ENCODE assay signal across 17 mouse cellular contexts in the genomic region with DNA sequence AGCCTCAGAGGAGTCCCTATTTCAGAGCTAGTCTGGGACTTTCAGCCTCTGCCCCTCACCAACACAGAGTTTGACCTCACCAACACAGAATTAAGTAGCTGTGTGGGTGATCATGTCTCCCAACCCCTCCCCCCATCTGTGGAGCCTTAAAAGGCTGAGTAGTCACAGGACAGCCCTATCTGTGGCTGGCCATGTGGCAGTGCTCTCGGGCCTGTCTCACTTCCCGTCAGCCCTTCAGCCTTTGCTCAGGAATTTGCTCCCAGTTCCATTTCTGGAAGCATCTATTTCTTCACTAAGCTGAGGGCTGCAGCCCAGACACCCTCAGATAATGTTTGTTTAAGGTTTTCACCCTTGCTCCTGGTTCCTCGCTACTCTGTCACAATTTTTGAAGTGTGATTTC.
A peak's percentile ranks its signal among the peaks of the same experiment; 100 is the strongest.
DNase-seq lines count a peak whose midpoint lies in the region; ATAC-seq and TF ChIP-seq lines count a peak whose summit lies in the region.
"Had no signal": no experiment of that assay in that cellular context is flagged by ENCODE, and none has a peak within 500 bp of the region (broad histone marks: within the 10 kb centered on the region; RNA-seq: fewer than 3 reads in every experiment).

No protein-coding gene starts in this region.

- no peak for TF ChIP-seq CTCF in heart, adult 2 months (IDR thresholded peaks at IDR 0.05)
- no peak for TF ChIP-seq CTCF in liver, postnatal 0 days (IDR thresholded peaks at IDR 0.05; ENCODE audit: low read depth)

- H3K9ac ChIP-seq in heart, adult 2 months (ENCODE audit: low read depth, low read length), result no peak overlapping the region
- H3K9ac ChIP-seq in liver, embryonic 11.5 days (ENCODE audit: low read depth, low read length), result no peak overlapping the region
- no peak overlapping the region for H3K9ac ChIP-seq in liver, postnatal 0 days (replicated peaks)
- no peak overlapping the region for H3K9ac ChIP-seq in heart, embryonic 15.5 days
- no peak overlapping the region for H3K9ac ChIP-seq in hindbrain, embryonic 14.5 days
- H3K9ac ChIP-seq: liver, embryonic 13.5 days had no signal

- no peak overlapping the region for H3K4me2 ChIP-seq in liver, embryonic 11.5 days
- H3K4me2 ChIP-seq in liver, postnatal 0 days (ENCODE audit: low read depth, low read length), result no peak overlapping the region
- no peak overlapping the region for H3K4me2 ChIP-seq in heart, embryonic 15.5 days
- no peak overlapping the region for H3K4me2 ChIP-seq in myocyte (ENCODE audit: low read depth)
- H3K4me2 ChIP-seq in hindbrain, embryonic 14.5 days (replicated peaks), result no peak overlapping the region
- H3K4me2 ChIP-seq: liver, embryonic 13.5 days had no signal

- H3K27me3 ChIP-seq in heart, adult 2 months (ENCODE audit: control insufficient read depth, insufficient read depth, low read length), result no peaks in the 10 kb centered on the region
- no peaks in the 10 kb centered on the region for H3K27me3 ChIP-seq in liver, embryonic 11.5 days (replicated peaks; ENCODE audit: control insufficient read depth, insufficient read depth, low read length)
- H3K27me3 ChIP-seq in liver, postnatal 0 days (ENCODE audit: insufficient read depth, low read length), result no peaks in the 10 kb centered on the region
- no peaks in the 10 kb centered on the region for H3K27me3 ChIP-seq in heart, embryonic 15.5 days
- H3K27me3 ChIP-seq in myocyte (ENCODE audit: control insufficient read depth, insufficient read depth, insufficient read length), result no peaks in the 10 kb centered on the region
- no peaks in the 10 kb centered on the region for H3K27me3 ChIP-seq in hindbrain, embryonic 14.5 days (ENCODE audit: control insufficient read depth, insufficient read depth, low read length)
- H3K27me3 ChIP-seq: liver, embryonic 13.5 days; Patski had no signal

- TF ChIP-seq EP300 in heart, adult 2 months (IDR thresholded peaks at IDR 0.05; ENCODE audit: insufficient read depth, low read depth, low read length), result 0 out of 2 replicates have a peak, but pooled peaks have one; percentile 45
- TF ChIP-seq EP300 in liver, postnatal 0 days (IDR thresholded peaks at IDR 0.05; ENCODE audit: low read depth), result no peak

- H3K4me3 ChIP-seq in heart, adult 2 months, result no peak overlapping the region
- H3K4me3 ChIP-seq in liver, embryonic 11.5 days (ENCODE audit: low read depth, low read length), result no peak overlapping the region
- no peak overlapping the region for H3K4me3 ChIP-seq in liver, postnatal 0 days (ENCODE audit: low read depth, low read length)
- no peak overlapping the region for H3K4me3 ChIP-seq in heart, embryonic 15.5 days
- H3K4me3 ChIP-seq in myocyte, result no peak overlapping the region
- no peak overlapping the region for H3K4me3 ChIP-seq in hindbrain, embryonic 14.5 days (replicated peaks; ENCODE audit: low read length)
- H3K4me3 ChIP-seq: liver, embryonic 13.5 days had no signal

- H3K4me1 ChIP-seq in heart, adult 2 months (ENCODE audit: control insufficient read depth, insufficient read depth, low read length), result peaks cover 2% of the 10 kb centered on the region
- no peaks in the 10 kb centered on the region for H3K4me1 ChIP-seq in liver, embryonic 11.5 days (replicated peaks; ENCODE audit: control insufficient read depth, insufficient read depth, low read length)
- no peaks in the 10 kb centered on the region; the same call in 1 of the 2 replicates for H3K4me1 ChIP-seq in liver, postnatal 0 days (ENCODE audit: insufficient read depth)
- peaks cover 15% of the 10 kb centered on the region for H3K4me1 ChIP-seq in heart, embryonic 15.5 days (replicated peaks)
- H3K4me1 ChIP-seq in hindbrain, embryonic 14.5 days (replicated peaks; ENCODE audit: control insufficient read depth, insufficient read depth, low read length), result no peaks in the 10 kb centered on the region
- H3K4me1 ChIP-seq: liver, embryonic 13.5 days had no signal

- 0 out of 2 replicates have a peak, but pooled peaks cover 3% of the 10 kb centered on the region for H3K9me3 ChIP-seq in liver, embryonic 11.5 days (ENCODE audit: control insufficient read depth, low read length)
- H3K9me3 ChIP-seq in liver, postnatal 0 days (ENCODE audit: low read length), result no peaks in the 10 kb centered on the region
- no peaks in the 10 kb centered on the region for H3K9me3 ChIP-seq in heart, embryonic 15.5 days (replicated peaks)
- no peaks in the 10 kb centered on the region for H3K9me3 ChIP-seq in hindbrain, embryonic 14.5 days (ENCODE audit: control insufficient read depth, low read length)
- H3K9me3 ChIP-seq: liver, embryonic 13.5 days had no signal

- H3K79me2 ChIP-seq in heart, adult 2 months (replicated peaks; ENCODE audit: control insufficient read depth, insufficient read depth, low read length), result no peaks in the 10 kb centered on the region
- H3K79me2 ChIP-seq in myocyte (ENCODE audit: control insufficient read depth, insufficient read depth), result no peaks in the 10 kb centered on the region

- intact Hi-C loops in heart, adult 2 months (cut with DNase I), result no loop called here
- intact Hi-C loops in heart, postnatal 14 days (cut with DNase I), result no loop called here

- no peaks in the 10 kb centered on the region for H3K36me3 ChIP-seq in heart, adult 2 months (ENCODE audit: control insufficient read depth, insufficient read depth, low read length)
- no peaks in the 10 kb centered on the region for H3K36me3 ChIP-seq in liver, embryonic 11.5 days (ENCODE audit: control insufficient read depth, insufficient read depth, low read length)
- H3K36me3 ChIP-seq in liver, postnatal 0 days (replicated peaks; ENCODE audit: insufficient read depth, low read length), result no peaks in the 10 kb centered on the region
- no peaks in the 10 kb centered on the region for H3K36me3 ChIP-seq in heart, embryonic 15.5 days
- H3K36me3 ChIP-seq in myocyte (ENCODE audit: control insufficient read depth, insufficient read depth), result no peaks in the 10 kb centered on the region
- H3K36me3 ChIP-seq in hindbrain, embryonic 14.5 days (replicated peaks; ENCODE audit: control insufficient read depth, insufficient read depth), result no peaks in the 10 kb centered on the region
- H3K36me3 ChIP-seq: liver, embryonic 13.5 days had no signal

- DNase-seq in heart, adult 2 months, result no peak
- DNase-seq in heart, postnatal 14 days, result no peak
- DNase-seq in liver, embryonic 11.5 days (ENCODE audit: low spot score), result no peak
- no peak for DNase-seq in liver, postnatal 0 days
- DNase-seq in urinary bladder, postnatal 4 days (ENCODE audit: low spot score in 2 of 2), result no peak
- DNase-seq in hindbrain, embryonic 14.5 days (ENCODE audit: low spot score), result no peak
- DNase-seq: cerebellum, adult 9-10 months; kidney, postnatal 36 days; liver, embryonic 13.5 days; right cerebral cortex, adult 18-20 months had no signal

- TF ChIP-seq POLR2A in heart, adult 2 months (IDR thresholded peaks at IDR 0.05; ENCODE audit: insufficient read depth, low read depth, low read length), result no peak
- no peak for TF ChIP-seq POLR2A in myocyte (IDR thresholded peaks at IDR 0.05; ENCODE audit: insufficient read length, low read depth)

- 22% methylated on average over 3 of the region's 3 CpGs for WGBS in heart, adult 2 months
- 30% methylated on average over 3 of the region's 3 CpGs for WGBS in liver, embryonic 11.5 days
- WGBS in liver, postnatal 0 days (ENCODE audit: insufficient replicate concordance), result 41% methylated on average over 3 of the region's 3 CpGs
- 14% methylated on average over 3 of the region's 3 CpGs for WGBS in heart, embryonic 15.5 days
- 76% methylated on average over 3 of the region's 3 CpGs for WGBS in hindbrain, embryonic 14.5 days

- H3ac ChIP-seq in myocyte (ENCODE audit: control insufficient read depth, insufficient read length), result no peak overlapping the region

- no peak overlapping the region for H3K27ac ChIP-seq in heart, adult 2 months
- no peak overlapping the region for H3K27ac ChIP-seq in liver, embryonic 11.5 days (ENCODE audit: low read depth, low read length)
- H3K27ac ChIP-seq in liver, postnatal 0 days (ENCODE audit: low read depth), result no peak overlapping the region
- H3K27ac ChIP-seq in heart, embryonic 15.5 days, result peak overlapping the region; percentile 63
- H3K27ac ChIP-seq in hindbrain, embryonic 14.5 days, result no peak overlapping the region
- H3K27ac ChIP-seq: liver, embryonic 13.5 days had no signal

- ATAC-seq in liver, embryonic 11.5 days (replicated peaks; ENCODE audit: low FRiP score), result 0 out of 2 replicates have a peak, but pooled peaks have one; percentile 45
- no peak; the same call in 1 of the 2 replicates for ATAC-seq in liver, postnatal 0 days
- ATAC-seq in heart, embryonic 15.5 days (replicated peaks; ENCODE audit: insufficient number of reproducible peaks, insufficient read depth, low FRiP score, low read depth), result peak; percentile 74
- no peak for ATAC-seq in hindbrain, embryonic 14.5 days (ENCODE audit: low FRiP score)
- ATAC-seq: activated CD4-positive, CD25-positive, alpha-beta regulatory T cell, adult 4 months; forebrain, embryonic 14.5 days; hindbrain, embryonic 16.5 days; intestine, postnatal 0 days; Patski had no signal

TF ChIP-seq in myocyte, 11 proteins besides CTCF, POLR2A, EP300 and RAD21:
- TF ChIP-seq SRF (IDR thresholded peaks at IDR 0.05; ENCODE audit: control insufficient read depth, insufficient read length, low read depth) (peak; percentile 22), MYOD1 (IDR thresholded peaks at IDR 0.05; ENCODE audit: control insufficient read depth in 1 of 3, insufficient read length in 2 of 3, low read depth in 2 of 3) (no peak), REST (IDR thresholded peaks at IDR 0.05; ENCODE audit: insufficient read depth, insufficient read length) (no peak), TCF12 (IDR thresholded peaks at IDR 0.05; ENCODE audit: insufficient read depth, poor library complexity, severe bottlenecking) (no peak), CEBPB (IDR thresholded peaks at IDR 0.05; ENCODE audit: insufficient read depth, poor library complexity, severe bottlenecking) (no peak), E2F4 (IDR thresholded peaks at IDR 0.05; ENCODE audit: insufficient read depth) (no peak), MAX (IDR thresholded peaks at IDR 0.05; ENCODE audit: low read depth) (no peak), USF1 (IDR thresholded peaks at IDR 0.05; ENCODE audit: low read depth) (no peak), MYOG (IDR thresholded peaks at IDR 0.05; ENCODE audit: control insufficient read depth in 1 of 3, insufficient read depth in 1 of 3, insufficient read length in 2 of 3, low read depth in 2 of 3) (no peak)
TF ChIP-seq in myocyte: peak in this region for 1.

Comparison
In these comparisons a context has a peak if more than half of its experiments do, and no peak if none do; other contexts are left out.
1. ATAC-seq: peak in liver, embryonic 11.5 days (single experiment) and heart, embryonic 15.5 days (single experiment); none in liver, postnatal 0 days (single experiment) and hindbrain, embryonic 14.5 days (single experiment).